Mouse (Mus musculus): ENCODE results near the gene Vmn1r209.
"Not testable (repeated sequence)": the region's sequence is repeated elsewhere in the genome, so short reads cannot be mapped to it uniquely, and the experiment has no call there.

The Vmn1r209 gene

GRCm38 (mm10) chr13:22809582-22809981, at the start of gene Vmn1r209:
TSS of gene Vmn1r209 (minus strand) at chr13:22809682.
- not testable (repeated sequence) for DNase-seq (ENCODE audit: low read depth, low spot score); H3K36me3 ChIP-seq (ENCODE audit: control insufficient read depth, insufficient read depth, low read length, poor library complexity, severe bottlenecking); H3K27me3 ChIP-seq (ENCODE audit: control insufficient read depth, insufficient read depth, low read length, poor library complexity, severe bottlenecking)

- no peak for DNase-seq (ENCODE audit: low read depth, low spot score)
- no peaks in the 10 kb centered on the region for H3K27me3 ChIP-seq (ENCODE audit: control insufficient read depth, insufficient read depth, low read length, poor library complexity, severe bottlenecking)
- no peaks in the 10 kb centered on the region for H3K36me3 ChIP-seq (ENCODE audit: control insufficient read depth, insufficient read depth, low read length, poor library complexity, severe bottlenecking)
Measured at GRCm38 (mm10) chr13:22857461-22857860, 48.0 kb upstream of the Vmn1r209 start, which contains the start of gene Vmn1r211. TSS of gene Vmn1r211 (minus strand) at chr13:22857561.

- no peaks in the 10 kb centered on the region for H3K36me3 ChIP-seq (ENCODE audit: control insufficient read depth, insufficient read depth, low read length, poor library complexity, severe bottlenecking)
- DNase-seq (ENCODE audit: low read depth, low spot score): no peak
Measured at GRCm38 (mm10) chr13:22854760-22855159, 45.3 kb upstream of the Vmn1r209 start.

GRCm38 (mm10) chr13:22846798-22847197, 37.3 kb upstream of the Vmn1r209 start:
- DNase-seq (ENCODE audit: low read depth, low spot score): no peak
- no peaks in the 10 kb centered on the region for H3K27me3 ChIP-seq (ENCODE audit: control insufficient read depth, insufficient read depth, low read length, poor library complexity, severe bottlenecking)
- no peaks in the 10 kb centered on the region for H3K36me3 ChIP-seq (ENCODE audit: control insufficient read depth, insufficient read depth, low read length, poor library complexity, severe bottlenecking)

More at GRCm38 (mm10) chr13:22854760-22855159, 45.3 kb upstream of the Vmn1r209 start:
- no peaks in the 10 kb centered on the region for H3K27me3 ChIP-seq (ENCODE audit: control insufficient read depth, insufficient read depth, low read length, poor library complexity, severe bottlenecking)

GRCm38 (mm10) chr13:22844304-22844703, 34.8 kb upstream of the Vmn1r209 start:
- DNase-seq (ENCODE audit: low read depth, low spot score); H3K27me3 ChIP-seq (ENCODE audit: control insufficient read depth, insufficient read depth, low read length, poor library complexity, severe bottlenecking); H3K36me3 ChIP-seq (ENCODE audit: control insufficient read depth, insufficient read depth, low read length, poor library complexity, severe bottlenecking): not testable (repeated sequence)

- H3K36me3 ChIP-seq (ENCODE audit: control insufficient read depth, insufficient read depth, low read length, poor library complexity, severe bottlenecking): no peaks in the 10 kb centered on the region
- no peaks in the 10 kb centered on the region for H3K27me3 ChIP-seq (ENCODE audit: control insufficient read depth, insufficient read depth, low read length, poor library complexity, severe bottlenecking)
- no peak for DNase-seq (ENCODE audit: low read depth, low spot score)
Measured at GRCm38 (mm10) chr13:22831248-22831647, 21.8 kb upstream of the Vmn1r209 start, which contains the start of gene Vmn1r210. TSS of gene Vmn1r210 (minus strand) at chr13:22831348.

- DNase-seq (ENCODE audit: low read depth, low spot score); H3K27me3 ChIP-seq (ENCODE audit: control insufficient read depth, insufficient read depth, low read length, poor library complexity, severe bottlenecking); H3K36me3 ChIP-seq (ENCODE audit: control insufficient read depth, insufficient read depth, low read length, poor library complexity, severe bottlenecking): not testable (repeated sequence)
Measured at GRCm38 (mm10) chr13:22829395-22829794, 19.9 kb upstream of the Vmn1r209 start.

GRCm38 (mm10) chr13:22821601-22822000, 12.1 kb upstream of the Vmn1r209 start:
- not testable (repeated sequence) for DNase-seq (ENCODE audit: low read depth, low spot score); H3K36me3 ChIP-seq (ENCODE audit: control insufficient read depth, insufficient read depth, low read length, poor library complexity, severe bottlenecking); H3K27me3 ChIP-seq (ENCODE audit: control insufficient read depth, insufficient read depth, low read length, poor library complexity, severe bottlenecking)

GRCm38 (mm10) chr13:22788096-22788495, 21.4 kb downstream of the Vmn1r209 start:
- not testable (repeated sequence) for H3K36me3 ChIP-seq (ENCODE audit: control insufficient read depth, insufficient read depth, low read length, poor library complexity, severe bottlenecking); H3K27me3 ChIP-seq (ENCODE audit: control insufficient read depth, insufficient read depth, low read length, poor library complexity, severe bottlenecking); DNase-seq (ENCODE audit: low read depth, low spot score)

- not testable (repeated sequence) for H3K36me3 ChIP-seq (ENCODE audit: control insufficient read depth, insufficient read depth, low read length, poor library complexity, severe bottlenecking); DNase-seq (ENCODE audit: low read depth, low spot score)
Measured at GRCm38 (mm10) chr13:22784159-22784558, 25.3 kb downstream of the Vmn1r209 start.

GRCm38 (mm10) chr13:22777300-22777699, 32.2 kb downstream of the Vmn1r209 start, which contains the start of gene Vmn1r208:
TSS of gene Vmn1r208 (minus strand) at chr13:22777400.
- not testable (repeated sequence) for H3K27me3 ChIP-seq (ENCODE audit: control insufficient read depth, insufficient read depth, low read length, poor library complexity, severe bottlenecking); DNase-seq (ENCODE audit: low read depth, low spot score); H3K36me3 ChIP-seq (ENCODE audit: control insufficient read depth, insufficient read depth, low read length, poor library complexity, severe bottlenecking)

More at GRCm38 (mm10) chr13:22784159-22784558, 25.3 kb downstream of the Vmn1r209 start:
- not testable (repeated sequence) for H3K27me3 ChIP-seq (ENCODE audit: control insufficient read depth, insufficient read depth, low read length, poor library complexity, severe bottlenecking)

GRCm38 (mm10) chr13:22771592-22771991, 37.9 kb downstream of the Vmn1r209 start:
- DNase-seq (ENCODE audit: low read depth, low spot score); H3K36me3 ChIP-seq (ENCODE audit: control insufficient read depth, insufficient read depth, low read length, poor library complexity, severe bottlenecking); H3K27me3 ChIP-seq (ENCODE audit: control insufficient read depth, insufficient read depth, low read length, poor library complexity, severe bottlenecking): not testable (repeated sequence)

All from splenic B cell, adult 2 months (primary cell).